Mouse (Mus musculus): ENCODE data around the gene Rab3gap1.

- TF ChIP-seq CTCF (IDR thresholded peaks at IDR 0.05; ENCODE audit: borderline replicate concordance, control insufficient read depth, extremely low read depth, insufficient read depth, low read length, poor library complexity) (no peak), POLR2A (IDR thresholded peaks at IDR 0.05; ENCODE audit: control insufficient read depth, extremely low read depth, insufficient read depth, low read length, poor library complexity) (no peak)
Measured at GRCm38 (mm10) chr1:127915316-127915715, 46.7 kb downstream of the Rab3gap1 start.

Measured in thymus, adult 2 months (tissue).